ENCODE assay signal across 10 mouse cellular contexts in the genomic region with DNA sequence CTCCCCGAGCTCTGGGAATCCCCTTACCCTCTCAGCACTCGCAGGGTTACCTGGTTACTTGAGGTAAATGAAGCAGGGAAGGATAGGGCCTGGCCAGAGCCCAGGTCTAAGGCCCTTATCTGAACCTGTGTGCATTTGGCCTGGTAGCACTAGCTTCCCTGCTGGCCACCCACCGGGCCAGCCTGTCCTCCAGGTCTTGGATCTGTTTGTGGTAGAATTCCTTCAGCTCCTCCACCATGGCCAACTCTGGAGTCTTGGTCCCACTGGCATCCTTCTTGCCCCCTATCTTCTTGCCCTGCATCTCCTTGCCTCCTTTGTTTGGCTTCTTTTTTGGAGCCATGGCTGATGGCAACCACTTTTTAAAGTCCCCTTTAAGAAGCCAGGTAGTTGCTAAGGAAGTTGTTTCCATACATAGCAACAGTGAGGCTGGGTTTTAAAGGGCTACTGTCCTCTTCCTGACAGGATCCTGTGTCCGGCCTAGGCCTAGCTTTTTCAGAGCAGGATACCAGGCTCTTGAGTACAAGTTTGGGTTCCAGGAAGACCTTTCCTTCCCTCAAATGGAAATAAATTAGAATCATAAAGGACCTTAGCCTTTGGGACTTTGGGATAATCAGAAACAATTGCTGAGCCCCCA. TPM values are rescaled to one million over a fixed set of nuclear protein-coding genes. Genes with fewer than 3 reads are reported as not detected.
DNase-seq lines count a peak whose midpoint lies in the region; ATAC-seq and TF ChIP-seq lines count a peak whose summit lies in the region.
"Had no signal": no experiment of that assay in that cellular context is flagged by ENCODE, and none has a peak within 500 bp of the region (broad histone marks: within the 10 kb centered on the region; RNA-seq: fewer than 3 reads in every experiment).

A gene (minus strand): TSS at position 381 of the 634 bp plus-strand sequence.

- TF ChIP-seq POLR2A in heart, adult 2 months (IDR thresholded peaks at IDR 0.05; ENCODE audit: insufficient read depth, low read depth, low read length) = no peak

- no peaks in the 10 kb centered on the region for H3K27me3 ChIP-seq in heart, adult 2 months (ENCODE audit: control insufficient read depth, insufficient read depth, low read length)
- no peaks in the 10 kb centered on the region for H3K27me3 ChIP-seq in kidney, embryonic 16.5 days (ENCODE audit: insufficient read depth, low read length)
- H3K27me3 ChIP-seq in midbrain, postnatal 0 days (ENCODE audit: insufficient read depth, low read length) = no peaks in the 10 kb centered on the region
- H3K27me3 ChIP-seq: liver, embryonic 15.5 days had no signal

- peak; percentile 39 to 61 for DNase-seq in left cerebral cortex, postnatal 14 days (ENCODE audit: low spot score in 2 of 2)
- no peak for DNase-seq in left cerebral cortex, postnatal 10 days (ENCODE audit: extremely low spot score in 1 of 2, low spot score in 2 of 2)
- peak in 1 of 2 experiments; percentile 34 for DNase-seq in heart, adult 2 months
- peak; percentile 71 for DNase-seq in midbrain, postnatal 0 days (ENCODE audit: low spot score)
- DNase-seq in thymus, postnatal 14 days = no peak
- DNase-seq in frontal cortex, postnatal 14 days (ENCODE audit: low spot score in 2 of 2) = no peak
- no peak for DNase-seq in cerebellum, postnatal 25 days

- 0 out of 2 replicates have a peak within 1 kb of the TSS, but pooled peaks have one; percentile 8 for H3K4me2 ChIP-seq in kidney, embryonic 16.5 days (replicated peaks; ENCODE audit: low read depth, low read length)
- peak within 1 kb of the TSS; percentile 31 for H3K4me2 ChIP-seq in midbrain, postnatal 0 days (ENCODE audit: low read depth, low read length, poor library complexity, severe bottlenecking)
- H3K4me2 ChIP-seq: liver, embryonic 15.5 days had no signal

- no peaks in the 10 kb centered on the region for H3K9me3 ChIP-seq in kidney, embryonic 16.5 days (ENCODE audit: low read length)
- no peaks in the 10 kb centered on the region for H3K9me3 ChIP-seq in midbrain, postnatal 0 days (ENCODE audit: low read length)
- H3K9me3 ChIP-seq: liver, embryonic 15.5 days had no signal

- H3K36me3 ChIP-seq in heart, adult 2 months (ENCODE audit: control insufficient read depth, insufficient read depth, low read length) = no peaks in the 10 kb centered on the region
- 0 out of 2 replicates have a peak, but pooled peaks cover 2% of the 10 kb centered on the region for H3K36me3 ChIP-seq in kidney, embryonic 16.5 days (ENCODE audit: insufficient read depth, low read length)
- peaks cover 5% of the 10 kb centered on the region; the same call in 1 of the 2 replicates for H3K36me3 ChIP-seq in midbrain, postnatal 0 days (ENCODE audit: insufficient read depth, low read length)
- H3K36me3 ChIP-seq: liver, embryonic 15.5 days had no signal

- H3K4me1 ChIP-seq in heart, adult 2 months (ENCODE audit: control insufficient read depth, insufficient read depth, low read length) = peaks cover 3% of the 10 kb centered on the region
- H3K4me1 ChIP-seq in kidney, embryonic 16.5 days (ENCODE audit: insufficient read depth, low read length) = no peaks in the 10 kb centered on the region
- H3K4me1 ChIP-seq in midbrain, postnatal 0 days (ENCODE audit: insufficient read depth, low read length) = no peaks in the 10 kb centered on the region
- H3K4me1 ChIP-seq: liver, embryonic 15.5 days had no signal

- peak within 1 kb of the TSS; percentile 21; the same call in 1 of the 2 replicates for H3K9ac ChIP-seq in heart, adult 2 months (ENCODE audit: low read depth, low read length)
- no peak within 1 kb of the TSS for H3K9ac ChIP-seq in kidney, embryonic 16.5 days (replicated peaks; ENCODE audit: low read length)
- H3K9ac ChIP-seq in midbrain, postnatal 0 days (replicated peaks; ENCODE audit: low read length, poor library complexity, severe bottlenecking) = no peak within 1 kb of the TSS
- H3K9ac ChIP-seq: liver, embryonic 15.5 days had no signal

- peak within 1 kb of the TSS; percentile 24; the same call in 1 of the 2 replicates for H3K27ac ChIP-seq in heart, adult 2 months
- no peak within 1 kb of the TSS for H3K27ac ChIP-seq in kidney, embryonic 16.5 days (ENCODE audit: low read length)
- peak within 1 kb of the TSS; percentile 52 for H3K27ac ChIP-seq in midbrain, postnatal 0 days (ENCODE audit: low read depth, low read length)
- H3K27ac ChIP-seq: liver, embryonic 15.5 days had no signal

- no peak for TF ChIP-seq CTCF in heart, adult 2 months (IDR thresholded peaks at IDR 0.05)
- no peak for TF ChIP-seq CTCF in midbrain, postnatal 0 days (IDR thresholded peaks at IDR 0.05)

- no peaks in the 10 kb centered on the region for H3K79me2 ChIP-seq in heart, adult 2 months (replicated peaks; ENCODE audit: control insufficient read depth, insufficient read depth, low read length)

- no peak for ATAC-seq in kidney, embryonic 16.5 days (ENCODE audit: low FRiP score, low TSS enrichment)
- ATAC-seq in midbrain, postnatal 0 days (ENCODE audit: low FRiP score) = no peak

- H3K4me3 ChIP-seq in heart, adult 2 months = no peak within 1 kb of the TSS
- no peak within 1 kb of the TSS for H3K4me3 ChIP-seq in kidney, embryonic 16.5 days (ENCODE audit: low read length)
- peak within 1 kb of the TSS; percentile 6; the same call in 1 of the 2 replicates for H3K4me3 ChIP-seq in midbrain, postnatal 0 days (ENCODE audit: low read depth, low read length)
- H3K4me3 ChIP-seq: liver, embryonic 15.5 days had no signal

- intact Hi-C loops in left cerebral cortex, postnatal 14 days (cut with DNase I) = loop anchor here (2.0 kb wide), 1 partner anchor 71 kb away; no protein-coding TSS in a partner anchor
- intact Hi-C loops in left cerebral cortex, postnatal 10 days (cut with DNase I) = no loop called here
- intact Hi-C loops in heart, adult 2 months (cut with DNase I) = no loop called here

- TF ChIP-seq EP300 in heart, adult 2 months (IDR thresholded peaks at IDR 0.05; ENCODE audit: insufficient read depth, low read depth, low read length) = no peak

- WGBS in heart, adult 2 months = 38% methylated on average over 4 of the region's 4 CpGs
- WGBS in kidney, embryonic 16.5 days = 62% methylated on average over 4 of the region's 4 CpGs
- WGBS in midbrain, postnatal 0 days = 61% methylated on average over 4 of the region's 4 CpGs

RNA-seq across cellular contexts. Expression of the gene that starts here (rescaled TPM):
- total RNA-seq in left cerebral cortex, postnatal 14 days (2021) = under 1 TPM in 1 of 2 experiments, not detected in 1; 0.33 TPM
- total RNA-seq in left cerebral cortex, postnatal 10 days (2021) = not detected
- total RNA-seq in heart, adult 2 months (2021) = not detected
- 0.12 TPM in 1 of 2 replicates, not detected in the other for polyA plus RNA-seq in heart, adult 2 months (2012; rRNA removed)
- polyA plus RNA-seq in kidney, embryonic 16.5 days (2015; fragmentation: Nextera tagmentation; extraction: Ambion mirVana) = 0.29 and 0.32 TPM in 2 replicates
- 0.19 and 1.4 TPM in 2 replicates for total RNA-seq in midbrain, postnatal 0 days (2014; rRNA removed)
- 0.48 and 1.1 TPM in 2 replicates for polyA plus RNA-seq in midbrain, postnatal 0 days (2015; fragmentation: Nextera tagmentation; extraction: Ambion mirVana)
- total RNA-seq: ES-E14 had no signal
- polyA plus RNA-seq: liver, embryonic 15.5 days had no signal

Comparison
In these comparisons a context has a peak if more than half of its experiments do, and no peak if none do; other contexts are left out.
1. Peak in DNase-seq in left cerebral cortex, postnatal 14 days; RNA of the gene not detected or under 1 TPM.